Mouse (Mus musculus) stomach, embryonic 14.5 days (tissue): ENCODE data around the gene Hist1h2ak. TPM values are rescaled to one million over a fixed set of nuclear protein-coding genes. Genes with fewer than 3 reads are reported as not detected.
"Not testable (repeated sequence)": the region's sequence is repeated elsewhere in the genome, so short reads cannot be mapped to it uniquely, and the experiment has no call there.

Experiments used
- ATAC-seq: fragments of 200-750 bp; cut with Nextera tagmentation; 2 replicates; pipeline ENCODE4 v1.8.0; 2017; ENCODE audit warnings: low read depth, moderate TSS enrichment; ENCODE audit not compliant: insufficient number of reproducible peaks, insufficient read depth, low FRiP score
- H3K27ac ChIP-seq: fragments of 300-500 bp; sonication (generic); 2 replicates; pipeline ENCODE4 v1.5.1; 2014; ENCODE audit warnings: mild to moderate bottlenecking, low read length, moderate library complexity, mixed read lengths
- H3K27me3 ChIP-seq: fragments of 300-500 bp; sonication (generic); 2 replicates; pipeline ENCODE4 v1.6.1; 2014; ENCODE audit warnings: low read length, control low read depth, mixed read lengths; ENCODE audit not compliant: control insufficient read depth, insufficient read depth
- H3K36me3 ChIP-seq: fragments of 300-500 bp; sonication (generic); 2 replicates; pipeline ENCODE4 v1.6.1; 2014; ENCODE audit warnings: mild to moderate bottlenecking, control low read depth, low read length, moderate library complexity, mixed read lengths; ENCODE audit not compliant: control insufficient read depth, insufficient read depth
- H3K4me1 ChIP-seq: fragments of 300-500 bp; sonication (generic); 2 replicates; pipeline ENCODE4 v1.6.1; 2014; ENCODE audit warnings: low read length, control low read depth, mixed read lengths; ENCODE audit not compliant: control insufficient read depth, insufficient read depth
- H3K4me2 ChIP-seq: fragments of 300-500 bp; sonication (generic); replicated peaks from 2 replicates; pipeline ENCODE4 v1.6.1; 2014; ENCODE audit warnings: low read depth, low read length, control low read depth
- H3K4me3 ChIP-seq: fragments of 300-500 bp; sonication (generic); 2 replicates; pipeline ENCODE4 v1.5.1; 2014; ENCODE audit warnings: low read depth, low read length, control low read depth
- H3K9ac ChIP-seq: fragments of 300-500 bp; sonication (generic); replicated peaks from 2 replicates; pipeline ENCODE4 v1.6.1; 2014; ENCODE audit warnings: low read depth, mild to moderate bottlenecking, control low read depth, low read length, moderate library complexity, mixed read lengths
- H3K9me3 ChIP-seq: fragments of 300-500 bp; sonication (generic); 2 replicates; pipeline ENCODE4 v1.6.1; 2016; ENCODE audit warnings: low read depth, low read length, control low read depth; ENCODE audit not compliant: control insufficient read depth
- WGBS: fragments of 180-500 bp; shearing (Covaris S2); extraction: QIAGEN DNeasy Blood & Tissue Kit; methylation state at CpG from one replicate; pipeline ENCODE4 v1.1.7; 2014; 5-methylcytosine and 5-hydroxymethylcytosine counted together
- polyA plus RNA-seq: library from polyadenylated mRNA; unstranded; fragments of >200 nt; fragmentation: Nextera tagmentation; extraction: Ambion mirVana; gene quantifications from 2 replicates; pipeline ENCODE4 v1.2.1, GENCODE M21; 2014

The Hist1h2ak gene
- polyA plus RNA-seq, 1 experiment from 2014 or later = 13.3 TPM

DNA sequence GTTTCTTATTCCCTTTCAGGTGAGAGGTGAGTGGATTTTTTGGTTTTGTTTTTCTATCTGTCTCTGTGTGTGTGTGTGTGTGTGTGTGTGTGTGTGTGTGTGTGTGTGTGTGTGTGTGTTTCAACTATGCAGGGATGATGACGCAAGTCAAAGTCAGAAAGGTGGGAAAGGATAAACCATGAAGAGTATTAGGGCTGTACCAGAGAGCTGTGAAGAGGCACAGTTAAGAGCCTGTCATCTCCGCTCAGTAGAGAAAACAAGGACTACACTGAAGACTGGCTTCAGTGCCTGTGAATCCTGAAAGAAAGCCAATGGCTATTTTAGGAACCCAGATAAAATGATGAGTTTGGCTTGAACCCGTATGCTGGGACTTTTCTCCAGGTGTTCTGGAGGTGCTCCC, 1.8 kb downstream of the Hist1h2ak start:
- ATAC-seq = no peak
- 58% methylated on average over 3 of the region's 3 CpGs for WGBS
- Histone ChIP-seq H3K27me3 (no peaks in the 10 kb centered on the region), H3K9me3 (no peaks in the 10 kb centered on the region), H3K4me3 (no peak overlapping the region), H3K9ac (no peak overlapping the region), H3K36me3 (no peaks in the 10 kb centered on the region), H3K4me2 (no peak overlapping the region), H3K4me1 (peaks cover 11% of the 10 kb centered on the region; the same call in 1 of the 2 replicates), H3K27ac (peak overlapping the region; percentile 91; the same call in 1 of the 2 replicates)

DNA sequence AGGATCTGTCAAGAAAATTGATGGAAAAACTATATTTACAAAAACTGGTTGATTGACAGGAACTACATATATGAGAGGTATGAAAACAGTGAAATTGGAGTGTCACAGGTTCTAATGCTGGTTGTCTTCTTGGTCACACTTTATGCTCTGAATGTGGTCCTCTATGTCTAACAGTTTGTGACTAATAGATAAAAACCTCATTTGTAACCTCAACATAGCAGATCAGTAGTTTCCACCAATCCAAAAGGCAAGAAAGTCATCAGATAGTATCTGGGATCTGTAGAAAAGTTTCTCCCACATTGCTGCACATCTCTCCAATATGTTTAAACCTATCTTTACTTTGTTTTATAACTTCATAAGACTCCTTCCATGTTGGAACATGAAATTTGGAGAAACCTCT, 2.2 kb downstream of the Hist1h2ak start:
- H3K27me3 ChIP-seq = no peaks in the 10 kb centered on the region
- H3K9me3 ChIP-seq = no peaks in the 10 kb centered on the region
- peaks cover 11% of the 10 kb centered on the region; the same call in 1 of the 2 replicates for H3K4me1 ChIP-seq
- no peak overlapping the region for H3K4me2 ChIP-seq
- no peak for ATAC-seq
- no peaks in the 10 kb centered on the region for H3K36me3 ChIP-seq
- no peak overlapping the region for H3K9ac ChIP-seq
- H3K4me3 ChIP-seq = no peak overlapping the region
- H3K27ac ChIP-seq = peak overlapping the region; percentile 91; the same call in 1 of the 2 replicates

DNA sequence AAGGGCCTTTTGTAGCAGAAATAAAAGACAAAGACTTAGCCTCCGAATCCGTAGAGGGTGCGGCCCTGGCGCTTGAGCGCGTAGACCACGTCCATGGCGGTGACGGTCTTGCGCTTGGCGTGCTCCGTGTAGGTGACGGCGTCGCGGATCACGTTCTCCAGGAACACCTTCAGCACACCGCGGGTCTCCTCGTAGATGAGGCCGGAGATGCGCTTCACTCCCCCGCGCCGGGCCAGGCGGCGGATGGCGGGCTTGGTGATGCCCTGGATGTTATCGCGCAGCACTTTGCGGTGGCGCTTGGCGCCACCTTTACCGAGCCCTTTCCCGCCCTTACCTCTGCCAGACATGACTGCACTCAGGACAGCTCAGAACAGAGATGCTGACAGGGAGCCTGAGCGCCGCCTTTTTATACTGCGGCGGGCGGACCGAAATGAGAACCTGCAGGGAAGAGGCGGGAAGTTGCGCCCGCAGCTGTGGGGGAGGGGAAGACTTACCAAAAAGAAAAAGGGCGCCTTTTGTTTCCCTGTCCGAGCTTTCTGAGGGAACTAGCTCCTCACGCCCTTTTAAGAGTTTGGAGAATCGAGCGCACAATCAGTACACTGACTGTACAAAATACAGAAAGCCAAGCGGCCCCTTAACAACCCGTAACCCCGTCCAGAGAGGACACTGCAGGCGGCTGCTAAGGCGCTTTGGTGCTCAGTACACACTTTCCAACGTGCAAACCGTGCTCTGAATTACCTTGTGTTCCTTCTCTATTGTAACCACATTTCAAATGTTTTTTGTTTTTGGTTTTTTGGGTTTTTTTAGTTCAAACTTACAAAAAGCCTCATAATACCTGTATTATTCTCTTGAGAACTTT, 3.2 kb downstream of the Hist1h2ak start, which contains the start of gene Hist1h4k:
TSS of gene Hist1h4k (minus strand) at position 347 of the 859 bp plus-strand sequence.
- under 1% methylated on average over 40 of the region's 56 CpGs for WGBS
- not testable (repeated sequence) for H3K36me3 ChIP-seq, H3K27me3 ChIP-seq, H3K9me3 ChIP-seq
- Histone ChIP-seq H3K4me1 (peaks cover 11% of the 10 kb centered on the region; the same call in 1 of the 2 replicates), H3K27ac (peak within 1 kb of the TSS; percentile 97), H3K4me3 (peak within 1 kb of the TSS; percentile 40), H3K9ac (peak within 1 kb of the TSS; percentile 52), H3K4me2 (peak within 1 kb of the TSS; percentile 57)
- ATAC-seq = peak; percentile 85

DNA sequence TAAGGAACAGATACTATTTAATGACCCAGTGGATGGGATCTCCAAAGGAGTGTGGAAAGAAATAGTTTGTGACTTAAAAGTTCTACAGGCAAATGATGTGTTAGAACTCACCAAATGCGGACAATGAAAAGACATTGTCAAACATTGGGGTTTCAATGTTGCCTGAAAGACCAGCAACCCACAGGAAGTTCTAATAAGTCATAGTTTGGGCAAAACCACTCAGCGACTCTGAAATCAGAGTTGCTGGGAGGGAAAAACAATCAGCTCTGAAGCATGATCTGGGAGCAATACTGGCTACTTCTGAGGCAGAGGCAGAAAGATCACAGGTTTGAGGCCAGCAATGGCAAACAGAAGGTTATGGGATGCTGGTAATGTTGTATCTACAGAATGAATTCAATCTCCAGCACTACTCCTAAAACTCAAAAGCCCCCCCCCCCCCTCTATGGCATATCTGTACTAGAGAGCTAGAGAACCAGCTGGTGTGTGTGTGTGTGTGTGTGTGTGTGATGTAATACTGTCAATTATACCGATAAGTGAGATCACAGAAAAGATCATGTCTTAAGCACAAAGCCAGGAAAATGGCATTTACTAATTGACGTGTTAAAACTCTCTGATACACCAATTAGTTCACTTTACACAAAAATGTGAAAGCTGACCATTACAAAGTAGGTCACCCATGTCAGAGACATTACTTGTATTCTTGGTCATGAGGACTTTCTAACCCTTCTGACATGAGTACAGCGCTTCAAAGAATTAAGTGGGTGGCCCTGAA, 4.1 kb downstream of the Hist1h2ak start:
- no peaks in the 10 kb centered on the region for H3K27me3 ChIP-seq
- H3K9me3 ChIP-seq = no peaks in the 10 kb centered on the region
- peak overlapping the region; percentile 40 for H3K4me3 ChIP-seq
- ATAC-seq = no peak
- H3K4me2 ChIP-seq = peak overlapping the region; percentile 57
- peak overlapping the region; percentile 79 for H3K27ac ChIP-seq
- H3K4me1 ChIP-seq = peaks cover 11% of the 10 kb centered on the region; the same call in 1 of the 2 replicates
- 4% methylated on average over 5 of the region's 5 CpGs for WGBS
- H3K36me3 ChIP-seq = no peaks in the 10 kb centered on the region
- peak overlapping the region; percentile 52 for H3K9ac ChIP-seq

DNA sequence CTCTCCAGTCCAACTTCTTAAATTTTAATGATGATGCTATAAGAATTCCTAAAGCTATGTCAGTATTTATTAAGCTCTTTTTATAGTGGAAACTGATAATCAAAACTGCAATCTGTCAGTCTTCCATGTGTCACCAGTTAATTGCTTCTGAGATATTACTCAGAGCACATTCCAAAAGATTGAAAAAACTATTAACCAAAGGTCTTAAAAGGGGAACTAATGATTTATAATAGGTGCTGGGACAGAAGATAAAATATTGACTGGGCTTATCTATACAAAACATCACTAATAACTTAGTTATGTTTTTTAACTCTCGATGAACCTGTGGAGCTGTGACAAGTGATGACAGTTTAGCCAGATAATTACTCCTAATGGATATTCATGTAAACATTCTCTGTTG, 8.6 kb downstream of the Hist1h2ak start:
- Histone ChIP-seq H3K9ac (no peak overlapping the region), H3K4me1 (peaks cover 3% of the 10 kb centered on the region; the same call in 1 of the 2 replicates)
- WGBS = 25% methylated on average over 1 of the region's 1 CpGs

GRCm38 (mm10) chr13:21734906-21735767, 18.5 kb downstream of the Hist1h2ak start, which contains the start of gene Hist1h4j:
Hist1h4j (plus strand) TSS chr13:21735064.
- not testable (repeated sequence) for H3K9me3 ChIP-seq, H3K27me3 ChIP-seq, H3K36me3 ChIP-seq, H3K4me1 ChIP-seq
- H3K27ac ChIP-seq = peak within 1 kb of the TSS; percentile 98
- peak within 1 kb of the TSS; percentile 43 for H3K4me3 ChIP-seq
- ATAC-seq = peak; percentile 92
- peak within 1 kb of the TSS; percentile 61 for H3K4me2 ChIP-seq
- peak within 1 kb of the TSS; percentile 61 for H3K9ac ChIP-seq
- 1% methylated on average over 39 of the region's 56 CpGs for WGBS

More for the DNA sequence above, 8.6 kb downstream of the Hist1h2ak start:
- H3K4me3 ChIP-seq = no peak overlapping the region
- no peaks in the 10 kb centered on the region for H3K36me3 ChIP-seq
- H3K27ac ChIP-seq = no peak overlapping the region
- H3K9me3 ChIP-seq = no peaks in the 10 kb centered on the region
- H3K27me3 ChIP-seq = no peaks in the 10 kb centered on the region
- ATAC-seq = no peak
- H3K4me2 ChIP-seq = no peak overlapping the region

GRCm38 (mm10) chr13:21734010-21734905, 19.4 kb downstream of the Hist1h2ak start:
- WGBS = under 1% methylated on average over 21 of the region's 21 CpGs
- no peaks in the 10 kb centered on the region for H3K9me3 ChIP-seq
- ATAC-seq = peak; percentile 80
- H3K27ac ChIP-seq = peak overlapping the region; percentile 98
- H3K4me1 ChIP-seq = peaks cover 7% of the 10 kb centered on the region; the same call in 1 of the 2 replicates
- peak overlapping the region; percentile 61 for H3K4me2 ChIP-seq
- H3K36me3 ChIP-seq = no peaks in the 10 kb centered on the region
- H3K9ac ChIP-seq = peak overlapping the region; percentile 61
- H3K27me3 ChIP-seq = no peaks in the 10 kb centered on the region
- peak overlapping the region; percentile 43 for H3K4me3 ChIP-seq
